Mouse (Mus musculus) intestine, postnatal 0 days (tissue): ENCODE measurements around the gene Elovl7. TPM values are rescaled to one million over a fixed set of nuclear protein-coding genes. Genes with fewer than 3 reads are reported as not detected.
A peak's percentile ranks its signal among the peaks of the same experiment; 100 is the strongest.

Experiments used
- ATAC-seq: fragments of 200-750 bp; cut with Nextera tagmentation; 2 replicates; pipeline ENCODE4 v1.8.0; 2017; ENCODE audit warnings: mild to moderate bottlenecking, moderate TSS enrichment, moderate library complexity
- H3K27ac ChIP-seq: fragments of 300-500 bp; sonication (generic); 2 replicates; pipeline ENCODE4 v1.5.1; 2014; ENCODE audit warnings: mild to moderate bottlenecking, low read depth, low read length, moderate library complexity
- H3K27me3 ChIP-seq: fragments of 300-500 bp; sonication (generic); replicated peaks from 2 replicates; pipeline ENCODE4 v1.6.1; 2014; ENCODE audit warnings: low read length, mixed read lengths; ENCODE audit not compliant: control insufficient read depth, insufficient read depth
- H3K36me3 ChIP-seq: fragments of 300-500 bp; sonication (generic); 2 replicates; pipeline ENCODE4 v1.6.1; 2014; ENCODE audit warnings: mild to moderate bottlenecking, moderate library complexity; ENCODE audit not compliant: control insufficient read depth, insufficient read depth
- H3K4me1 ChIP-seq: fragments of 300-500 bp; sonication (generic); replicated peaks from 2 replicates; pipeline ENCODE4 v1.6.1; 2014; ENCODE audit warnings: antibody characterized with exemption, low read length, mixed read lengths; ENCODE audit not compliant: control insufficient read depth, insufficient read depth
- H3K4me2 ChIP-seq: fragments of 300-500 bp; sonication (generic); replicated peaks from 2 replicates; pipeline ENCODE4 v1.6.1; 2014; ENCODE audit warnings: low read depth, mild to moderate bottlenecking, moderate library complexity
- H3K4me3 ChIP-seq: fragments of 300-500 bp; sonication (generic); 2 replicates; pipeline ENCODE4 v1.5.1; 2014; ENCODE audit warnings: low read depth, low read length
- H3K9ac ChIP-seq: fragments of 300-500 bp; sonication (generic); 2 replicates; pipeline ENCODE4 v1.6.1; 2014; ENCODE audit warnings: mild to moderate bottlenecking, low read depth, low read length
- H3K9me3 ChIP-seq: fragments of 300-500 bp; sonication (generic); 2 replicates; pipeline ENCODE4 v1.6.1; 2016; ENCODE audit warnings: mixed run types; ENCODE audit not compliant: control insufficient read depth
- CTCF ChIP-seq: sonication (generic); IDR thresholded peaks from 2 replicates; pipeline ENCODE4 v1.5.1; 2016; ENCODE audit warnings: low read depth, mild to moderate bottlenecking, control low read depth, antibody characterized with exemption, moderate library complexity
- WGBS: fragments of 180-500 bp; shearing (Covaris S2); extraction: QIAGEN DNeasy Blood & Tissue Kit; methylation state at CpG from one replicate; pipeline ENCODE4 v1.1.7; 2014; 5-methylcytosine and 5-hydroxymethylcytosine counted together
- polyA plus RNA-seq: library from polyadenylated mRNA; unstranded; fragments of >200 nt; fragmentation: Nextera tagmentation; extraction: Ambion mirVana; gene quantifications from 2 replicates; pipeline ENCODE4 v1.2.1, GENCODE M21; 2015

The Elovl7 gene
- polyA plus RNA-seq, 1 experiment from 2014 or later: 10.8 TPM

GRCm38 (mm10) chr13:108253977-108254376 is 39.8 kb downstream of the Elovl7 start:
- Histone ChIP-seq H3K4me3 (no peak overlapping the region), H3K27ac (no peak overlapping the region), H3K9me3 (no peaks in the 10 kb centered on the region), H3K9ac (no peak overlapping the region), H3K27me3 (no peaks in the 10 kb centered on the region), H3K4me1 (no peaks in the 10 kb centered on the region), H3K36me3 (no peaks in the 10 kb centered on the region), H3K4me2 (no peak overlapping the region)
- 66% methylated on average over 5 of the region's 5 CpGs for WGBS
- TF ChIP-seq CTCF: no peak
- no peak for ATAC-seq

- no peak for TF ChIP-seq CTCF
- Histone ChIP-seq H3K27me3 (no peaks in the 10 kb centered on the region), H3K4me1 (no peaks in the 10 kb centered on the region), H3K9me3 (no peaks in the 10 kb centered on the region), H3K36me3 (no peaks in the 10 kb centered on the region), H3K4me3 (no peak overlapping the region), H3K4me2 (no peak overlapping the region), H3K9ac (no peak overlapping the region), H3K27ac (no peak overlapping the region)
- no peak for ATAC-seq
- 71% methylated on average over 8 of the region's 8 CpGs for WGBS
Measured at GRCm38 (mm10) chr13:108263042-108263441, 48.8 kb downstream of the Elovl7 start.

DNA sequence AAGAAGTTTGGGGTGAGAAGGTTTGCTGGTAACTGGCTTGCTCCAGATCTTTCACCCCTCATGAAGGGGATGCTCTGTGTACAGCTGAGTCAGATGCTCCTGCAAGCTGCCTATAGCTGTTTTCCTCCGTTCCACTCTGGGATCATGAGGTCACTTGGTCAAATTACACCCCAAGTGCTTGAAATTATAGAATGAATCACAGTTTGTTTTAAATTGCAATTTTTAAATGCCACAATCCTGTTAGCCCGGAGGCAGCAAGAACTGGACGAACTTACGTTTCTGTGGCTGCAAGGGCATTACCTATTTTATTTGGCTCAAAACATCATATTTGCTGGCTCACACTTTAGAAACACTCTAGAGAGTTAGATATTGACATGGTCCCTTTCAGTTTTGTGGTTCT is 51.2 kb downstream of the Elovl7 start:
- Histone ChIP-seq H3K27ac (no peak overlapping the region), H3K27me3 (no peaks in the 10 kb centered on the region), H3K4me1 (no peaks in the 10 kb centered on the region), H3K9me3 (no peaks in the 10 kb centered on the region), H3K4me2 (no peak overlapping the region), H3K36me3 (no peaks in the 10 kb centered on the region), H3K4me3 (no peak overlapping the region), H3K9ac (no peak overlapping the region)
- WGBS: 83% methylated on average over 4 of the region's 4 CpGs
- TF ChIP-seq CTCF: no peak
- ATAC-seq: no peak

GRCm38 (mm10) chr13:108267841-108268634 is 53.8 kb downstream of the Elovl7 start:
- no peaks in the 10 kb centered on the region for H3K27me3 ChIP-seq
- no peaks in the 10 kb centered on the region for H3K9me3 ChIP-seq
- no peaks in the 10 kb centered on the region for H3K36me3 ChIP-seq
- no peak for TF ChIP-seq CTCF
- WGBS: 54% methylated on average over 9 of the region's 9 CpGs
- no peak overlapping the region for H3K4me3 ChIP-seq
- H3K4me1 ChIP-seq: 0 out of 2 replicates have a peak, but pooled peaks cover 3% of the 10 kb centered on the region
- no peak overlapping the region for H3K27ac ChIP-seq
- no peak overlapping the region for H3K4me2 ChIP-seq
- ATAC-seq: no peak
- H3K9ac ChIP-seq: no peak overlapping the region

DNA sequence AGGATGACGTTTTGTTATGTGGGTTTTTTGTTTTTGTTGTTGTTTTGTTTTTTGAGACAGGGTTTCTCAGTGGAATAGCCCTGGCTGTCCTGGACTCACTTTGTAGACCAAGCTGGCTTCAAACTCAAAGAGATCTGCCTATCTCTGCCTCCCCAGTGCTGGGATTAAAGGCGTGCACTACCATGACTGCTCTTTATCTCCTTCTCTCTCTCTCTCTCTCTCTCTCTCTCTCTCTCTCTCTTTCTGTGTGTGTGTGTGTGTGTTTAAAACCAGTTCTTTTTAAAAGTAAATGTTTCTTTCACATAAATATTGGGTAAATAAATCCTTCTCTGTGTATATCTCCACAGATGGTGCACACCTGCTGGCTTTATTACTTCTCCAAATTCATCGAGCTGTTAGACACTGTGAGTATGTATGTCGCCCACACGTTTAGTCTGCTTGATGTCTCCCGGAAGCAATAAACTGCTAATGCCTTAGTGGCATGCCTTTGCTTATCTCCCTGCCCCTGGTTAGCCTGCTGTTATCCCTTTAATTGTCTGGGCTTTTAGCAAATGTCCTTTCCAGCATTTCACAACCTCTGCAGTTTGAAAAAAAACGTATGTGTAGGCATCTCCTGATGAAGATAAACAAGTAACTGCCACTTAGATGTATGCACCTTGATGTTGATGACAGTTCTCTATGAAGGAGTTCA is 57.4 kb downstream of the Elovl7 start:
- H3K27ac ChIP-seq: no peak overlapping the region
- 0 out of 2 replicates have a peak, but pooled peaks cover 3% of the 10 kb centered on the region for H3K4me1 ChIP-seq
- H3K4me2 ChIP-seq: no peak overlapping the region
- peak; percentile 76; the same call in 1 of the 2 replicates for ATAC-seq
- no peak overlapping the region for H3K4me3 ChIP-seq
- TF ChIP-seq CTCF: no peak
- no peak overlapping the region for H3K9ac ChIP-seq
- H3K36me3 ChIP-seq: no peaks in the 10 kb centered on the region
- 21% methylated on average over 7 of the region's 7 CpGs for WGBS
- H3K9me3 ChIP-seq: no peaks in the 10 kb centered on the region
- no peaks in the 10 kb centered on the region for H3K27me3 ChIP-seq

- no peak for ATAC-seq
- no peak overlapping the region for H3K4me3 ChIP-seq
- no peak for TF ChIP-seq CTCF
- no peak overlapping the region for H3K9ac ChIP-seq
- 0 out of 2 replicates have a peak, but pooled peaks cover 3% of the 10 kb centered on the region for H3K4me1 ChIP-seq
- H3K36me3 ChIP-seq: no peaks in the 10 kb centered on the region
- WGBS: 62% methylated on average over 8 of the region's 8 CpGs
- H3K27ac ChIP-seq: no peak overlapping the region
- H3K4me2 ChIP-seq: no peak overlapping the region
- no peaks in the 10 kb centered on the region for H3K9me3 ChIP-seq
- no peaks in the 10 kb centered on the region for H3K27me3 ChIP-seq
Measured at GRCm38 (mm10) chr13:108272332-108272731, 58.1 kb downstream of the Elovl7 start.
